Mouse (Mus musculus) cerebellum, adult 11 months (tissue): ENCODE data around the gene Il10rb.

ENCODE experiments used
- DNase-seq: peaks from one replicate; pipeline ENCODE4 v3.0.0; 2022

Gene Il10rb

DNA sequence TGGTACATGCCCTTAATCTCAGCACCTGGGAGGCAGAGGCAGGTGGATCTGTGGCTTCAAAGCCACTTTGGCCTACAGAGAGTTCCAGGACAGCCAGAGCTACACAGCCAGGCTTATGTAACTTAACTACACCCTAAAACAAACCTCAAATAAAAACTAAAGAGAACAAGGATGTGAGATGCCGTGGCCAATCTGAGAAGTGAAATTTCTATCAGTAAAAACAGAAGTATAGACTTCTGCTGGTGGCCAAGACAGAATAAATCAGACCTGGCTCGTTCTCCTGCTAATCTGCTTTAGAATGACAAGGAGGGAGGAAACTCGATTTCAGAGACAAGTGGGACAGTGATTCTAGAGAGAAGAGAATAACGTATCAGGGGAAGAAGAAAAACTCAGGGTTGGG is 49.9 kb downstream of the Il10rb start:
- no peak for DNase-seq

DNA sequence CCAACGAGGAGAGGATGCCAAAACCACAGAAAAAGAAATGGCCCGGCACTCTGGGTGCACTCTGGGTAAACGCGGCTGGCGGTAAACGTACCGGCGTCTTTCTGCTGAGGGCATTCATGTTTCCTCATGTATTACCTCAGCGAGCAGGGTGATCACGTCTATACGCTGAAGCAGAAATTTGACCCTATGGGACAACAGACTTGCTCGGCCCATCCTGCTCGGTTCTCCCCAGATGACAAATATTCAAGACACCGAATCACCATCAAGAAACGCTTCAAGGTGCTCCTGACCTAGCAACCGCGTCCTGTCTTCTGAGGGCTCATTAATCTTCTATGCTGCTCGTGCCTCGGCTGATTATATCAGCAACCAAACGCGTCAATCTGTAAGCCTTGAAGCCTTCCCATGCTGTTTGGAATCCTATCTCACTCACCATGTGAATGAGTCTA is 52.4 kb downstream of the Il10rb start:
- no peak for DNase-seq

- DNase-seq, result no peak
Measured at GRCm38 (mm10) chr16:91458976-91459375, 53.0 kb downstream of the Il10rb start.

- no peak for DNase-seq
Measured at GRCm38 (mm10) chr16:91459396-91459795, 53.4 kb downstream of the Il10rb start.

GRCm38 (mm10) chr16:91459841-91460370 is 53.9 kb downstream of the Il10rb start:
- DNase-seq, result no peak

DNA sequence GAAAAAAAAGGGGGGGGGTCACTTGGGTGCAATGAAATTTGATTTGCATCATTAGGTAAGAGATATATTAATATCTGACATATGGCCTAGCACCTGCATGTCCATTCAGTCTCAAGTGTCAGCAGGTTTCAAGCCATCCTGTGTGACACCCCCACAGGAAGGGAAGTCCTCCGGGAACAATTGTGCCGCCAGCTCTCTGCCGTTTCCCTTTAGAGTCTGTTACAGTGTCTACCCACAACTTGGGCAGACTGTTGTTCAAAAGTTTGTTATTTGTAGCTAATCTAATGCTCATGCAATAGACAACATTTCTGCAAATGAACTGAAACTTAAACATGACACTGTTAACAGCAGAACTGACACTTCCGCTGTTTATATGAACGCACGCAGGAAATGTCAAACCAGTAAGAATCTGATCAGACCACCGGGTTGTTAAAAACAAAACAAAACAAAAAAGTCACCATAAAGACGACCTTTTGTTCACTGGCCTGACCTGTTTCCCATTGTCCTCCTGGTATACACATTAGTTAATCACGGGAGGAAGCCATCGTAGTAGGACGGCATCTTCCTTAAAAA is 55.2 kb downstream of the Il10rb start:
- no peak for DNase-seq

- no peak for DNase-seq
Measured at GRCm38 (mm10) chr16:91461773-91462181, 55.8 kb downstream of the Il10rb start.

GRCm38 (mm10) chr16:91462644-91463043 is 56.7 kb downstream of the Il10rb start:
- DNase-seq, result no peak

GRCm38 (mm10) chr16:91463400-91463799 is 57.4 kb downstream of the Il10rb start:
- DNase-seq, result no peak

GRCm38 (mm10) chr16:91463836-91464400 is 58.0 kb downstream of the Il10rb start:
- DNase-seq, result no peak

DNA sequence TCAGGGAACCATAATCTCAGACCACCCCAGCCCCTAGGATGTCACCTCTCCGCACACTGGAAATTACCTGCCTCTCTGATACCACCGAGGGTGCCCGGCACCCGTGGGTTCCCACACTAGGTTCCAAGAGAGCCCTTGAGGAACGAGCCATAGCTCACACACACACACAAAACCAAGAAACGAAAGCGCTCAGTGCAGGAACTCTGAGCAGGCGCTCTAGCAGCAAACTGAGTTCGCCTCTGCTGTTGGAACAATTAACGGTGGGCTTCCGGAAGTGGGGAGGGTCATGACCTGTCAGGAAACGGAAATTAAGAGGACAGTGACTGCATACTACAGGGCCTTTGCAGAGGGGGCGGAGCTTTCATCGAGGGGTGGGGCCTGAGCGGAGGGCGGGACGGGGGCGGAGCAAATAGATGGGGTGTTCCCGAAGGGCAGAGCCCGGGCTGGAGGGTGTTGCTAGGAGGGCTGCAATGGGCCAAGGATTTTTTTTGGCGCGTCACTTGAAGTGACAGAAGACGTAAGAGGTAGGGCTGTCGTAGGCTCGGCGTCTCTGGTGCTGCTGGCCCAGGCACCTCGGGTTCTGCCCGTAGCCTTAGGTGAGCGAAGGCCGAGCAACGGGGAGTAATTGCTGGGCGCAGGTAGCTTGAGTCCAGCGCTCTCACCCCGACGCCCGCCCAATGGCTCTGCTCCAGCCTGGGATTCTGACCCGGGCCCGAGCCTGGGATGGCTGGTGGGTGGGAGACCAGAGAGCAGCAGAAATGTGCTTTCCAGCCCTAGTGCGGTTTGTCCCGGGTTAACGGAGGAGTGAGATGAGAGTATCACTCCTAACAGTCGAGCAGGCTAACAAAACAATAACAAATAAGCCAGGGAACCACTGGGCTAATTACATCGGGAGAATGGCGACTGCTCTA is 58.9 kb downstream of the Il10rb start:
- peak; percentile 81 for DNase-seq

DNA sequence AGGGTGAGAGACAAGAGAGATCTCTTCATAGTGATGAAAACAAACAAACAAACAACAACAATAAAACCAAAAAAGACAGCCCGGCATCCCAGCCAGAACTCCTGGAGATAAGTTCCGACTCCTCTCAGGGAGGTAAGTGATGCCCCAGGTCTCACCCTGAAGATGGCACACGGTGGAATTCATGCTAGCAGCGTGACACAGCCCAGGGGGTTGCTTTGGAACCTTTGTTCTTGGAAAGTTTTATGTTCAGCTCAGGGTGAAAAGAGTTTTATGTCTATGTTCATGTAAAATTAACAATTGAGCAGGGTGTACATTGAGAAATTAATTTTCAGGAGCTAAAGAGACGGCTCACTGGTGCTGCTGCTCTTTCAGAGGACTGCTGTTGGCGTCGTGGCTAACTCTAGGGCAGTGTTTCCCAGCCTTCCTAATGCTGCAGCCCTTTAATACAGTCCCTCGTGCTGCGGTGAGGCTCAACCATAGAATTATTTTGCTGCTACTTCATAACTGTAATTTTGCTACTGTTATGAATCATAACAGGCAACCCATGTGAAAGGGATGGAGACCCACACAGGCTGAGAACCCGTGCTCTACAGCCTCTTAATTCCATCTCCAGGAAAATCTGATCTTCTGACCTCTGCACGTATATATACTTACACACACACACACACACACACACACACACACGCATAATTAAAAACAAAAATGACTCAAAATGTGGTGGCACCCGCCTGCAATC is 59.7 kb downstream of the Il10rb start:
- no peak for DNase-seq

DNA sequence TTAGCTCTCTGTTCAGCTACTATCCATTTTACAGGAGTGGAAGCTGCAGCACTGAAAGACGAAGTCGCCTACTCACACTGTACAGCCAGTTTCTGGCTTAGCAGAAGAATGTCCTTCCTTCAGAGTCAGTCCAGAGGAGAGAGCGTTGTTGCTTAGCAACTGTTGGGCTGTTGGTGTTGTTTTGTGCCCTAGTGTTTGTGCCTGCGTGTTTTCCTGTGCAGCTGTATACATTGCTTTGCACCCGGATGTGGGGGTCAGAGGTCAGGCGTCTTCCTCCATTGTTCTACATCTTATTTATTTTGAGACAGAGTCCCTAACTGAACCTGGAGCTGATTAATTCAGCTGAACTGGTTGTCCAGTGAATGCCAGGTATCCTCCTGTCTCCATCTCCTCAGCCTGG is 60.6 kb downstream of the Il10rb start:
- DNase-seq, result no peak

DNA sequence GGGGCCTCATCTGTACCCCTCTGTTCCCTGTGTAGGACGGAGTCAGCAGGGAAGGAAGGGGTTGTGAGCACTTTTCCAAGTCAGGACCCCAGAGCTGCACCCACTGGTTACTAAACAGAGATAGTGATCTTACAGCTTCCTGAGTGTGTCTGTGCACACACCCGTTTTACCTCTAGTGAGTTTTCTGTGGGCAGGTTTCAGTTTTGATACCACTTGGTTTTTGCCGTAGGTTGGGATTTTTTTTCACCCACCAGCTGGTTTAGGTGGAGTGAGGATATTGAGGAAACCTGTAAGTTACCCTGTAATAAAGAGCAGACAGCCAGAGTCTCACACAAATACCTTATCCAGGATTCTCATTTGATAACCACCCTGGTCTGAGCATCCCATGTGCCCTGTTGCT is 64.5 kb downstream of the Il10rb start:
- DNase-seq, result no peak

- DNase-seq, result no peak
Measured at GRCm38 (mm10) chr16:91471481-91471880, 65.5 kb downstream of the Il10rb start.
